Mouse (Mus musculus) embryonic facial prominence, embryonic 15.5 days (tissue): Measurements from ENCODE around the gene Clec4e. TPM values are rescaled to one million over a fixed set of nuclear protein-coding genes. Genes with fewer than 3 reads are reported as not detected.
"Not testable (repeated sequence)": the region's sequence is repeated elsewhere in the genome, so short reads cannot be mapped to it uniquely, and the experiment has no call there.

ENCODE experiments used
- ATAC-seq: fragments of 200-750 bp; cut with Nextera tagmentation; 2 replicates; pipeline ENCODE4 v1.8.0; 2017; ENCODE audit warnings: low read depth, moderate TSS enrichment; ENCODE audit not compliant: insufficient number of reproducible peaks, low FRiP score, low TSS enrichment
- H3K27ac ChIP-seq: fragments of 300-500 bp; sonication (generic); replicated peaks from 2 replicates; pipeline ENCODE4 v1.5.1; 2015; ENCODE audit warnings: mild to moderate bottlenecking, inconsistent platforms
- H3K27me3 ChIP-seq: fragments of 300-500 bp; sonication (generic); 2 replicates; pipeline ENCODE4 v1.6.1; 2015; ENCODE audit warnings: inconsistent platforms
- H3K36me3 ChIP-seq: fragments of 300-500 bp; sonication (generic); 2 replicates; pipeline ENCODE4 v1.6.1; 2015; ENCODE audit warnings: mild to moderate bottlenecking, inconsistent platforms
- H3K4me1 ChIP-seq: fragments of 300-500 bp; sonication (generic); 2 replicates; pipeline ENCODE4 v1.6.1; 2015; ENCODE audit warnings: inconsistent platforms
- H3K4me2 ChIP-seq: fragments of 300-500 bp; sonication (generic); replicated peaks from 2 replicates; pipeline ENCODE4 v1.6.1; 2015; ENCODE audit warnings: mild to moderate bottlenecking, inconsistent platforms
- H3K4me3 ChIP-seq: fragments of 300-500 bp; sonication (generic); replicated peaks from 2 replicates; pipeline ENCODE4 v1.5.1; 2015; ENCODE audit warnings: mild to moderate bottlenecking, inconsistent platforms
- H3K9ac ChIP-seq: fragments of 300-500 bp; sonication (generic); 2 replicates; pipeline ENCODE4 v1.6.1; 2015; ENCODE audit warnings: inconsistent platforms
- H3K9me3 ChIP-seq: fragments of 300-500 bp; sonication (generic); replicated peaks from 2 replicates; pipeline ENCODE4 v1.6.1; 2016; ENCODE audit warnings: inconsistent platforms
- WGBS: fragments of 180-500 bp; shearing (Covaris S2); methylation state at CpG from one replicate; pipeline ENCODE4 v1.1.7; 2015; 5-methylcytosine and 5-hydroxymethylcytosine counted together
- polyA plus RNA-seq: library from polyadenylated mRNA; unstranded; fragments of >200 nt; fragmentation: Nextera tagmentation; extraction: Ambion mirVana; gene quantifications from 2 replicates; pipeline ENCODE4 v1.2.1, GENCODE M21; 2015

The Clec4e gene
- polyA plus RNA-seq = 0.32 TPM in 1 of 2 replicates, not detected in the other

GRCm38 (mm10) chr6:123289753-123290152 is at the start of gene Clec4e:
Gene Clec4e, minus strand, starts transcription at chr6:123289870.
- no peaks in the 10 kb centered on the region for H3K9me3 ChIP-seq
- H3K27ac ChIP-seq = no peak within 1 kb of the TSS
- no peak within 1 kb of the TSS for H3K4me2 ChIP-seq
- no peaks in the 10 kb centered on the region for H3K27me3 ChIP-seq
- WGBS = 76% methylated on average over 4 of the region's 4 CpGs
- no peak for ATAC-seq
- H3K4me3 ChIP-seq = no peak within 1 kb of the TSS
- no peaks in the 10 kb centered on the region for H3K4me1 ChIP-seq
- H3K36me3 ChIP-seq = no peaks in the 10 kb centered on the region
- no peak within 1 kb of the TSS for H3K9ac ChIP-seq

GRCm38 (mm10) chr6:123332503-123332902 is 42.8 kb upstream of the Clec4e start:
- no peak overlapping the region for H3K27ac ChIP-seq
- no peak overlapping the region for H3K4me2 ChIP-seq
- no peak overlapping the region for H3K9ac ChIP-seq
- no peaks in the 10 kb centered on the region for H3K36me3 ChIP-seq
- no peak for ATAC-seq
- no peaks in the 10 kb centered on the region for H3K27me3 ChIP-seq
- H3K4me3 ChIP-seq = no peak overlapping the region
- H3K4me1 ChIP-seq = no peaks in the 10 kb centered on the region
- no peaks in the 10 kb centered on the region for H3K9me3 ChIP-seq
- WGBS = 46% methylated on average over 2 of the region's 2 CpGs

- Histone ChIP-seq H3K27me3 (no peaks in the 10 kb centered on the region), H3K27ac (no peak within 1 kb of the TSS), H3K9me3 (no peaks in the 10 kb centered on the region), H3K9ac (no peak within 1 kb of the TSS), H3K4me2 (no peak within 1 kb of the TSS), H3K36me3 (no peaks in the 10 kb centered on the region), H3K4me3 (no peak within 1 kb of the TSS), H3K4me1 (no peaks in the 10 kb centered on the region)
- 75% methylated on average over 2 of the region's 2 CpGs for WGBS
- no peak for ATAC-seq
Observed at GRCm38 (mm10) chr6:123308033-123308432, 18.4 kb upstream of the Clec4e start, which contains the start of gene Vmn2r19. Gene Vmn2r19, plus strand, starts transcription at chr6:123308333.

GRCm38 (mm10) chr6:123306315-123306714 is 16.6 kb upstream of the Clec4e start:
- not testable (repeated sequence) for H3K4me1 ChIP-seq, H3K36me3 ChIP-seq, H3K27ac ChIP-seq, H3K27me3 ChIP-seq, ATAC-seq, H3K9ac ChIP-seq, H3K4me2 ChIP-seq, H3K4me3 ChIP-seq, H3K9me3 ChIP-seq
- 86% methylated on average over 7 of the region's 7 CpGs for WGBS

- H3K27ac ChIP-seq = no peak overlapping the region
- no peak overlapping the region for H3K9ac ChIP-seq
- 53% methylated on average over 1 of the region's 1 CpGs for WGBS
- no peak overlapping the region for H3K4me2 ChIP-seq
- no peaks in the 10 kb centered on the region for H3K9me3 ChIP-seq
- no peak for ATAC-seq
- H3K27me3 ChIP-seq = no peaks in the 10 kb centered on the region
- no peak overlapping the region for H3K4me3 ChIP-seq
- H3K4me1 ChIP-seq = no peaks in the 10 kb centered on the region
- H3K36me3 ChIP-seq = no peaks in the 10 kb centered on the region
Observed at GRCm38 (mm10) chr6:123296687-123297086, 7.0 kb upstream of the Clec4e start.

GRCm38 (mm10) chr6:123293509-123293908 is 3.8 kb upstream of the Clec4e start:
- not testable (repeated sequence) for H3K4me2 ChIP-seq, H3K4me3 ChIP-seq, ATAC-seq, H3K27me3 ChIP-seq, H3K36me3 ChIP-seq, H3K9me3 ChIP-seq, H3K9ac ChIP-seq, H3K27ac ChIP-seq, H3K4me1 ChIP-seq
- WGBS = 86% methylated on average over 11 of the region's 11 CpGs

- no peaks in the 10 kb centered on the region for H3K4me1 ChIP-seq
- no peak for ATAC-seq
- H3K9me3 ChIP-seq = no peaks in the 10 kb centered on the region
- H3K4me3 ChIP-seq = no peak overlapping the region
- H3K27me3 ChIP-seq = no peaks in the 10 kb centered on the region
- no peak overlapping the region for H3K27ac ChIP-seq
- 92% methylated on average over 1 of the region's 1 CpGs for WGBS
- no peak overlapping the region for H3K9ac ChIP-seq
- H3K36me3 ChIP-seq = no peaks in the 10 kb centered on the region
- H3K4me2 ChIP-seq = no peak overlapping the region
Observed at GRCm38 (mm10) chr6:123292751-123293400, 3.2 kb upstream of the Clec4e start.

GRCm38 (mm10) chr6:123288931-123289330 is 739 bp downstream of the Clec4e start:
- Histone ChIP-seq H3K4me3 (no peak overlapping the region), H3K36me3 (no peaks in the 10 kb centered on the region), H3K9me3 (no peaks in the 10 kb centered on the region), H3K4me2 (no peak overlapping the region), H3K27me3 (no peaks in the 10 kb centered on the region), H3K4me1 (no peaks in the 10 kb centered on the region), H3K9ac (no peak overlapping the region), H3K27ac (no peak overlapping the region)
- 78% methylated on average over 10 of the region's 10 CpGs for WGBS
- ATAC-seq = no peak

GRCm38 (mm10) chr6:123286311-123286710 is 3.4 kb downstream of the Clec4e start:
- no peaks in the 10 kb centered on the region for H3K4me1 ChIP-seq
- H3K4me3 ChIP-seq = no peak overlapping the region
- ATAC-seq = no peak
- H3K27ac ChIP-seq = no peak overlapping the region
- H3K9me3 ChIP-seq = no peaks in the 10 kb centered on the region
- 80% methylated on average over 2 of the region's 2 CpGs for WGBS
- no peaks in the 10 kb centered on the region for H3K27me3 ChIP-seq
- H3K4me2 ChIP-seq = no peak overlapping the region
- H3K36me3 ChIP-seq = no peaks in the 10 kb centered on the region
- H3K9ac ChIP-seq = no peak overlapping the region

- no peak for ATAC-seq
- H3K4me3 ChIP-seq = no peak overlapping the region
- no peaks in the 10 kb centered on the region for H3K27me3 ChIP-seq
- WGBS = 90% methylated on average over 2 of the region's 2 CpGs
- H3K4me2 ChIP-seq = no peak overlapping the region
- H3K4me1 ChIP-seq = no peaks in the 10 kb centered on the region
- no peaks in the 10 kb centered on the region for H3K9me3 ChIP-seq
- no peak overlapping the region for H3K27ac ChIP-seq
- no peaks in the 10 kb centered on the region for H3K36me3 ChIP-seq
- no peak overlapping the region for H3K9ac ChIP-seq
Observed at GRCm38 (mm10) chr6:123279443-123279842, 10.2 kb downstream of the Clec4e start.

GRCm38 (mm10) chr6:123266945-123267344 is 22.7 kb downstream of the Clec4e start:
- H3K4me2 ChIP-seq = no peak overlapping the region
- 76% methylated on average over 5 of the region's 5 CpGs for WGBS
- ATAC-seq = no peak
- no peaks in the 10 kb centered on the region for H3K4me1 ChIP-seq
- no peaks in the 10 kb centered on the region for H3K9me3 ChIP-seq
- no peak overlapping the region for H3K27ac ChIP-seq
- H3K27me3 ChIP-seq = no peaks in the 10 kb centered on the region
- H3K36me3 ChIP-seq = no peaks in the 10 kb centered on the region
- H3K4me3 ChIP-seq = no peak overlapping the region
- no peak overlapping the region for H3K9ac ChIP-seq

- Histone ChIP-seq H3K27ac (no peak overlapping the region), H3K4me3 (no peak overlapping the region), H3K36me3 (no peaks in the 10 kb centered on the region), H3K4me1 (no peaks in the 10 kb centered on the region), H3K27me3 (no peaks in the 10 kb centered on the region), H3K4me2 (no peak overlapping the region), H3K9me3 (no peaks in the 10 kb centered on the region), H3K9ac (no peak overlapping the region)
- ATAC-seq = no peak
- WGBS = 87% methylated on average over 4 of the region's 4 CpGs
Observed at GRCm38 (mm10) chr6:123265809-123266208, 23.9 kb downstream of the Clec4e start.
